Mouse (Mus musculus) effector memory CD4-positive, alpha-beta T cell, adult 5 months (primary cell): ENCODE data around the gene Tex30. TPM values are rescaled to one million over a fixed set of nuclear protein-coding genes. Genes with fewer than 3 reads are reported as not detected.

Experiments used
- polyA plus RNA-seq: library from polyadenylated mRNA; unstranded; fragments of 100-300 nt; shearing (Covaris generic); gene quantifications from one replicate; pipeline ENCODE4 v1.2.1, GENCODE M21; 2017

The Tex30 gene
- polyA plus RNA-seq: 94.1 TPM

GRCm38 (mm10) chr1:44102259-44102717, at the start of gene Tex30:
Gene Tex30, minus strand, starts transcription at chr1:44102441.

GRCm38 (mm10) chr1:44147563-44148381, 45.5 kb upstream of the Tex30 start, which contains the start of gene Ercc5:
Gene Ercc5, plus strand, starts transcription at chr1:44147744.

GRCm38 (mm10) chr1:44118239-44119054, 16.2 kb upstream of the Tex30 start, which contains the start of the genes Kdelc1 and Bivm:
Gene Kdelc1, minus strand, starts transcription at chr1:44118808.
Gene Bivm, plus strand, starts transcription at chr1:44118957.

DNA sequence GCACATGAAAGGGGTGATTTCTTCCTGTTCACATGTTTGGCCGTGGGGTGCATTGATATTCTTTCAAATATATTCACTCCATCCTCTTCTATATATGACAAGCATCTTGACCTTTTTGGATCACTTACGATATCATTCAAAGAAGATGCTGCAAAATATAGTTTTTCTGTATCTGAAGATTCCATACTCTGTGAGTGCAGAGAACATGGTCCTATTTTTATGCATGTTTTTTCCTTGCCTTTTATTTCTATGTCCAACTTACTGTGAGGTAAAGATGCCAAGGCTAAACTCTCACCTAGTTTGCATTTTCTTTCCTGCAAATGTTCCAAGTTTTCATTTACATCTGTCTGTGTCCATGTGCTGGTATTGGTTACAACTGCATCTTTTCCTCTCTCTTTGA, 40.4 kb downstream of the Tex30 start, which contains the start of gene Gm8251:
Gm8251 (minus strand) TSS at position 101 of the 400 bp plus-strand sequence.

Other genes with a start within 250 kb of the Tex30 start
- 201 TPM for gene Tpp2, start 168.8 kb downstream of the Tex30 start, polyA plus RNA-seq
- 0.32 TPM for gene Mettl21c, start 82.4 kb downstream of the Tex30 start, polyA plus RNA-seq
- 0.30 TPM for gene Gm8251, start 40.5 kb downstream of the Tex30 start, polyA plus RNA-seq
- gene Kdelc1, start 16.4 kb upstream of the Tex30 start, polyA plus RNA-seq: 10.9 TPM
- 7.9 TPM for gene Bivm, start 16.5 kb upstream of the Tex30 start, polyA plus RNA-seq
- gene Ercc5, start 45.3 kb upstream of the Tex30 start, polyA plus RNA-seq: 24.5 TPM
- gene Mettl21e, start 116.5 kb upstream of the Tex30 start, polyA plus RNA-seq: not detected